Mouse (Mus musculus): Measurements from ENCODE around the gene Hoxd4. TPM values are rescaled to one million over a fixed set of nuclear protein-coding genes. Genes with fewer than 3 reads are reported as not detected.

The Hoxd4 gene
- total RNA-seq, 1 experiment: 0.94 TPM

DNA sequence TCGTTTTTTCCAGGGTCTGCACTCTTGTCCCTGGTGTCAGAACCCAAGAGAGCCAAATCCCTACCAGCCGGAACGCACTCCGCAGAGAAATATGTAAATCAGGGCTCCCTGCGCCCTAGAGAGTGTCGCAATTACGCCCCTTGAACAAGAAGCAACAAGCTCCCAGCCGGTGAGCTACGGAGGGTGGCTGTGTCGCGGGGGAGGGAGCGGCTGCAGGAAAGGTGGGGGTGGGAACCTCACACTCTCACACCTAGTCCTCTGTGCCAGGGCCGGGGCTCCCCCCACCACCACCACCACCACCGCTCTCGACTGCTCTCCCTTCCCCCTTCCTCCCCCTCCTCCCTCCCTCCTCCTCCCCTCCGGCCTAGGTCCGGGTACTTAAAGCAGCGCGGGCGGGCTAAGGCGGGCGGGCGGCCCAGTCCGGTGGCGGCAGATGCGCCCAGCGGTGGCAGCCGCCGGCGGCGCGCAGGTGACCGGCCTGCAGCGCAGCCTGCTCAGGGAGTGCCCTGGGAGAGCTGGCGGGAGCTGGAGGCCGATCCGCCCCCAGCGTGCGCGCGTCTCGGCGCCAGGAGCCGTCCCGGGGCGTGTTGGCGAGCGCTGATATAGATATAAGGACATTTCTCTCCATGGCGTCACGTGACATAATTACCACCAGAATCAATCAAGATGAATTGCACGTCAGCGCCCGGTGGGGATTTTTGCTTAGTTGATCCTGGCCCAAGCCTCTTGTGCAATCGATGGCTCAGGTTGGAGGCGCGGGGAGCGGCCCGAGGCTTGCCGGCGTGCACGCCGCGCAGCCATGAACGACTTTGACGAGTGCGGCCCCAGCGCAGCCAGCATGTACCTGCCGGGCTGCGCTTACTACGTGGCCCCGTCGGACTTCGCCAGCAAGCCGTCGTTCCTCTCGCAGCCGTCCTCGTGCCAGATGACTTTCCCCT is 29.9 kb upstream of the Hoxd4 start:
- peak; percentile 79 for TF ChIP-seq HCFC1 (IDR thresholded peaks at IDR 0.05; ENCODE audit: borderline replicate concordance, insufficient read depth, low read length)
- no peak for TF ChIP-seq ZNF384 (IDR thresholded peaks at IDR 0.05; ENCODE audit: low read depth, low read length)
- TF ChIP-seq MAFK (IDR thresholded peaks at IDR 0.05; ENCODE audit: insufficient read depth, low read depth, low read length): no peak
- Histone ChIP-seq H3K9ac (ENCODE audit: insufficient read depth, low read depth, low read length, poor library complexity, severe bottlenecking) (no peak overlapping the region), H3K4me3 (ENCODE audit: insufficient read depth in 1 of 2, low read depth in 1 of 2, low read length in 2 of 2, poor library complexity in 1 of 2, severe bottlenecking in 1 of 2) (peak overlapping the region in 1 of 2 experiments; percentile 40; a peak in 3 of 4 replicates), H3K27ac (ENCODE audit: insufficient read depth, low read depth, low read length, poor library complexity, severe bottlenecking) (no peak overlapping the region), H3K9me3 (ENCODE audit: control insufficient read depth, insufficient read depth, low read depth, low read length) (no peaks in the 10 kb centered on the region), H3K4me1 (ENCODE audit: control insufficient read depth in 2 of 2, insufficient read depth in 2 of 2, low read length in 2 of 2, poor library complexity in 1 of 2) (peaks cover 0 to 8% of the 10 kb centered on the region in 2 experiments; a peak in 1 of 4 replicates), H3K36me3 (ENCODE audit: control insufficient read depth, insufficient read depth, low read length, poor library complexity, severe bottlenecking) (no peaks in the 10 kb centered on the region)
- in situ Hi-C loops (cut with MboI; ENCODE audit: low sequenced_read_pairs in 2 of 2, unreplicated experiment in 2 of 2): loop anchor here (10.0 to 25.0 kb wide), 2 partner anchors 63 to 905 kb away; no protein-coding TSS in a partner anchor
- DNase-seq (ENCODE audit: low read depth, low spot score): no peak

DNA sequence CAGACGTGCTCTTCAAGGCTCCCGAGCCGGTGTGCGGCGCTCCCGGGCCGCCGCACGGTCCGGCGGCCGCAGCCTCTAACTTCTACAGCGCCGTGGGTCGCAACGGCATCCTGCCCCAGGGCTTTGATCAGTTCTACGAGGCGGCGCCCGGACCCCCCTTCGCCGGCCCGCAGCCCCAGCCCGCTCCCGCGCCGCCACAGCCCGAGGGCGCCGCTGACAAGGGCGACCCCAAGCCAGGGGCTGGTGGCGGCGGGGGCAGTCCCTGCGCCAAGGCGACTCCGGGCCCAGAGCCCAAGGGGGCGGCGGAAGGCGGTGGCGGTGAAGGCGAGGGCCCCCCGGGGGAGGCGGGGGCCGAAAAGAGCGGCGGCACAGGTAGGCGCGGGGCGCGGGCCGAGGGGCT is 28.9 kb upstream of the Hoxd4 start:
- H3K4me3 ChIP-seq (ENCODE audit: insufficient read depth in 1 of 2, low read depth in 1 of 2, low read length in 2 of 2, poor library complexity in 1 of 2, severe bottlenecking in 1 of 2): peak overlapping the region in 1 of 2 experiments; percentile 40; a peak in 2 of 4 replicates
- H3K4me1 ChIP-seq (ENCODE audit: control insufficient read depth in 2 of 2, insufficient read depth in 2 of 2, low read length in 2 of 2, poor library complexity in 1 of 2): peaks cover 0 to 8% of the 10 kb centered on the region in 2 experiments; a peak in 1 of 4 replicates
- H3K36me3 ChIP-seq (ENCODE audit: control insufficient read depth, insufficient read depth, low read length, poor library complexity, severe bottlenecking): no peaks in the 10 kb centered on the region
- no peaks in the 10 kb centered on the region for H3K9me3 ChIP-seq (ENCODE audit: control insufficient read depth, insufficient read depth, low read depth, low read length)
- no peak for DNase-seq (ENCODE audit: low read depth, low spot score)
- H3K9ac ChIP-seq (ENCODE audit: insufficient read depth, low read depth, low read length, poor library complexity, severe bottlenecking): no peak overlapping the region
- TF ChIP-seq ZC3H11A (IDR thresholded peaks at IDR 0.05; ENCODE audit: borderline replicate concordance, low read depth, low read length) (no peak), ZNF384 (IDR thresholded peaks at IDR 0.05; ENCODE audit: low read depth, low read length) (no peak), HCFC1 (IDR thresholded peaks at IDR 0.05; ENCODE audit: borderline replicate concordance, insufficient read depth, low read length) (no peak), CHD2 (IDR thresholded peaks at IDR 0.05; ENCODE audit: low read depth, low read length) (no peak), MAFK (IDR thresholded peaks at IDR 0.05; ENCODE audit: insufficient read depth, low read depth, low read length) (no peak)
- H3K27ac ChIP-seq (ENCODE audit: insufficient read depth, low read depth, low read length, poor library complexity, severe bottlenecking): no peak overlapping the region
- in situ Hi-C loops (cut with MboI; ENCODE audit: low sequenced_read_pairs in 2 of 2, unreplicated experiment in 2 of 2): loop anchor here (10.0 to 25.0 kb wide), 2 partner anchors 62 to 905 kb away; no protein-coding TSS in a partner anchor

DNA sequence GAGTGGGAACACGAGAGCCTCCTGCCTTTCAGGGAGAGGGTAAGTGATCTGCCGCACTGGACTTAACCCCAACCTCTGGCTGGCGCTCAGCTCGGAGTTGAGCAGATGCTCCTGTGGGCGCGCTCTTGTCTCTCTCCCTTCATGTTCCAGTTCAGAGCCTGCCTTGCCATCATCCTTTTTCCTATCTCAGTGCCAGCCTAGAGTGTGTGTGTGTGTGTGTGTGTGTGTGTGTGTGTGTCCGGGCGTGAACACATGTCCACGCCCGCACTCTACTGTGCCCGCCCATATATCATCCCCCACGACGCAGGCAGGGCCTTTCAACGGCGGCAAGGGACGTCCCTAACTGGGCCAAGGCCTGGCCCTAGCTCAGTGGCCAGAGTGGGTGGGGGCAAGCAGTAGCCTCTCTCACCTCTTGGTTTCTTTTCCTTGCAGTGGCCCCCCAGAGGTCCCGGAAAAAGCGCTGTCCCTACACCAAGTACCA is 28.2 kb upstream of the Hoxd4 start:
- Histone ChIP-seq H3K36me3 (ENCODE audit: control insufficient read depth, insufficient read depth, low read length, poor library complexity, severe bottlenecking) (no peaks in the 10 kb centered on the region), H3K4me3 (ENCODE audit: insufficient read depth in 1 of 2, low read depth in 1 of 2, low read length in 2 of 2, poor library complexity in 1 of 2, severe bottlenecking in 1 of 2) (no peak overlapping the region), H3K27ac (ENCODE audit: insufficient read depth, low read depth, low read length, poor library complexity, severe bottlenecking) (no peak overlapping the region), H3K9ac (ENCODE audit: insufficient read depth, low read depth, low read length, poor library complexity, severe bottlenecking) (no peak overlapping the region), H3K4me1 (ENCODE audit: control insufficient read depth in 2 of 2, insufficient read depth in 2 of 2, low read length in 2 of 2, poor library complexity in 1 of 2) (peaks cover 0 to 8% of the 10 kb centered on the region in 2 experiments; a peak in 1 of 4 replicates), H3K9me3 (ENCODE audit: control insufficient read depth, insufficient read depth, low read depth, low read length) (no peaks in the 10 kb centered on the region)
- in situ Hi-C loops (cut with MboI; ENCODE audit: low sequenced_read_pairs in 2 of 2, unreplicated experiment in 2 of 2): loop anchor here (10.0 to 25.0 kb wide), 2 partner anchors 61 to 904 kb away; no protein-coding TSS in a partner anchor
- DNase-seq (ENCODE audit: low read depth, low spot score): no peak
- no peak for TF ChIP-seq HCFC1 (IDR thresholded peaks at IDR 0.05; ENCODE audit: borderline replicate concordance, insufficient read depth, low read length)
- no peak for TF ChIP-seq CHD2 (IDR thresholded peaks at IDR 0.05; ENCODE audit: low read depth, low read length)
- TF ChIP-seq MAFK (IDR thresholded peaks at IDR 0.05; ENCODE audit: insufficient read depth, low read depth, low read length): no peak
- no peak for TF ChIP-seq ZNF384 (IDR thresholded peaks at IDR 0.05; ENCODE audit: low read depth, low read length)
- TF ChIP-seq ZC3H11A (IDR thresholded peaks at IDR 0.05; ENCODE audit: borderline replicate concordance, low read depth, low read length): no peak

DNA sequence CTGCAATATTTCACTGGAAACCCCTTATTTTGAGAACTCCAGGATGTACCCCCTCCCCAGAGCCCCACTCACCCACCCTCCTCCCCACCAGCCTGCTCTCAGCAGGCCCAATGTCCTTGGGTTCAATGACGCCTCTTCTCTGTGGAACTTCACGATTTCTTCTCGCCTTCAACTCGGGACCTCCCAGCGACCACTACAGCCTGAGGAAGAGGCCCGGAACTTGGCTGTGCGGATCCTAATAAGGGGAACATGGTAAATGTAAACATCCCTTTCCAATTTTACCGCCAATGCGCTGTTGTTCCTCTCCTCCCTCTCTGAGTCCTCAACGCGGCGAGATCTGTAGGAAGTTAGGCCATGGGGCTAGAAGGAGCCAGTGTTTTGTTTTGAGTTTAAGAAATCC is 27.6 kb upstream of the Hoxd4 start:
- no peak overlapping the region for H3K4me3 ChIP-seq (ENCODE audit: insufficient read depth in 1 of 2, low read depth in 1 of 2, low read length in 2 of 2, poor library complexity in 1 of 2, severe bottlenecking in 1 of 2)
- H3K36me3 ChIP-seq (ENCODE audit: control insufficient read depth, insufficient read depth, low read length, poor library complexity, severe bottlenecking): no peaks in the 10 kb centered on the region
- no peak for DNase-seq (ENCODE audit: low read depth, low spot score)
- H3K27ac ChIP-seq (ENCODE audit: insufficient read depth, low read depth, low read length, poor library complexity, severe bottlenecking): no peak overlapping the region
- in situ Hi-C loops (cut with MboI; ENCODE audit: low sequenced_read_pairs in 2 of 2, unreplicated experiment in 2 of 2): loop anchor here (10.0 to 25.0 kb wide), 2 partner anchors 61 to 903 kb away; no protein-coding TSS in a partner anchor
- H3K9ac ChIP-seq (ENCODE audit: insufficient read depth, low read depth, low read length, poor library complexity, severe bottlenecking): no peak overlapping the region
- H3K4me1 ChIP-seq (ENCODE audit: control insufficient read depth in 2 of 2, insufficient read depth in 2 of 2, low read length in 2 of 2, poor library complexity in 1 of 2): peaks cover 0 to 8% of the 10 kb centered on the region in 2 experiments; a peak in 1 of 4 replicates
- no peak for TF ChIP-seq ZNF384 (IDR thresholded peaks at IDR 0.05; ENCODE audit: low read depth, low read length)
- no peak for TF ChIP-seq HCFC1 (IDR thresholded peaks at IDR 0.05; ENCODE audit: borderline replicate concordance, insufficient read depth, low read length)
- TF ChIP-seq CHD2 (IDR thresholded peaks at IDR 0.05; ENCODE audit: low read depth, low read length): no peak
- TF ChIP-seq MAFK (IDR thresholded peaks at IDR 0.05; ENCODE audit: insufficient read depth, low read depth, low read length): no peak
- no peak for TF ChIP-seq ZC3H11A (IDR thresholded peaks at IDR 0.05; ENCODE audit: borderline replicate concordance, low read depth, low read length)
- no peaks in the 10 kb centered on the region for H3K9me3 ChIP-seq (ENCODE audit: control insufficient read depth, insufficient read depth, low read depth, low read length)
